Mouse (Mus musculus): ENCODE results near the gene Ptpn22. TPM values are rescaled to one million over a fixed set of nuclear protein-coding genes. Genes with fewer than 3 reads are reported as not detected.
"Not testable (repeated sequence)": the region's sequence is repeated elsewhere in the genome, so short reads cannot be mapped to it uniquely, and the experiment has no call there.

The Ptpn22 gene
- polyA plus RNA-seq, 1 experiment = 0.37 TPM

DNA sequence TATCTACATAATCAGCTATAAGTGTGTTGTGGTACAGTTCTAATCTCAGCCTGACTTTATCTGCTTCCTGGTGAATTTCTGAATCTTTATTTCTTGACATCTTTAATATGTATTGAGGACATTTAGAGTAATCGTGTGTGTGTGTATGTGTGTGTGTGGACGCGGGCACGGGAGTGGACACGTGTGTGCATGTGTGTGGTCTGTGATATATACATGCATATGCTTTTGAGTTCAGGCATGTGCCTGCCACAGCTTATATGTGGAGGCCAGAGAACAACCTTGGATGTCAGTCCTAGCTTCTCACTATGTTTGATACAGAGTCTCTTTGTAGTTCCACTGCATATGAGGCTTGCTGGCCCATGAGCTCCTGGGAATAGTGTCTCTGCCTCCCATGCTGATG is 23.1 kb upstream of the Ptpn22 start:
- TF ChIP-seq POLR2A (IDR thresholded peaks at IDR 0.05; ENCODE audit: borderline replicate concordance, extremely low read depth, insufficient read depth, insufficient read length, poor library complexity, severe bottlenecking) = no peak
- no peak for TF ChIP-seq CTCF (IDR thresholded peaks at IDR 0.05; ENCODE audit: borderline replicate concordance, extremely low read depth, insufficient read depth, insufficient read length)
- DNase-seq (ENCODE audit: low read depth) = no peak

- DNase-seq (ENCODE audit: low read depth) = no peak
- TF ChIP-seq CTCF (IDR thresholded peaks at IDR 0.05; ENCODE audit: borderline replicate concordance, extremely low read depth, insufficient read depth, insufficient read length) (no peak), POLR2A (IDR thresholded peaks at IDR 0.05; ENCODE audit: borderline replicate concordance, extremely low read depth, insufficient read depth, insufficient read length, poor library complexity, severe bottlenecking) (no peak)
Observed at GRCm38 (mm10) chr3:103839711-103840110, 19.9 kb upstream of the Ptpn22 start.

DNA sequence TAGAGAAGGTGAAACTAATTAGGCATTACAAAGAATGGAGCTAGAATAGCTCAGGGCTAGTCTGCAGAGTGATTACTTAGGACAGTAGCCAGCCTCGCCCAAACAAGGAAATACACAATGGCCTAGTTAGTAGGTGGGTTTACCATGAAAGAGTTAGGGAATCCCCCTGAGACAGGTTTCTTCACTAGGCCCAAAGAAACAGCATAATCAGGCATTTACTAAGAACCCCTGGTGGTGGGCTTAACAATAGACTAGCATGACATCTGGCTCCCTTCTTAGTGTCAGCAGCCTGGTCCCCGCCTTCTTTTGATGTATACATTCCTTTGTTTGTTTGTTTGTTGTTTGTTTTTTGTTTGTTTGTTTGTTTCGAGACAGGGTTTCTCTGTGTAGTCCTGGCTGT is 19.4 kb upstream of the Ptpn22 start:
- not testable (repeated sequence) for DNase-seq (ENCODE audit: low read depth)

GRCm38 (mm10) chr3:103840946-103841345 is 18.6 kb upstream of the Ptpn22 start:
- DNase-seq (ENCODE audit: low read depth) = not testable (repeated sequence)

DNA sequence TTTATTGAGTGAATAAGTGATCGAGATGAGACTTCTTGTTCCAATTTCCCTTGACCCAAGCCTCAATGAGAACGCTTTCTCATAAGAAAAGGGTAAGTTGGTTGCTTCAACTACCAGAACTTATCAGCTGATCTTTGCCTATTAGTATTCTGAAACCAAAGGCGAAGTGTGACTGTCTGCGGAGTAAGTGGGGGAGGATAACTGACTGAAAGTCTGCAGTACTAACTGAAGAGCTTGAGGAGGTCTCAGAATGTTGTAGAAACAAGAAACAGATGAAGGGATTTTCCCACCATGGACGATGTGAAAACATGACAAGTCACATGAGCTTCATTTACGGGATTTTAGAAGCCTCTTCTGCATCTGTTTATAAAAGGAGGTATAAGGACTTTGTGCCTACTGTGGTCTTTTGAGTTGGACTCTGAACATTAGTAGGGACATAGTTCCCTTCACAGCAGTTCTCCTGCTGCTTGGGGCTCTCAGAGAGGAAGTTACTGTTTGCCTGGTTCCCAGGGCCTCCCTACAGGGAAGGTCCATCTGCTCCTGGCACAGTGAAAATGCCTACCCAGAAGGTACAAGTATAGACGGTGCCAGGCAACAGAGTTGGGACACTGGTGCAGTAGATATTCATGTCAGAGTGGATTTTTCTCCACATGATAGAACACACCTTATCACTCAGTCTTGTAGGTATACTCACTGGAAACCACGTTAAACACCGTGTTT is 8.8 kb upstream of the Ptpn22 start:
- TF ChIP-seq CTCF (IDR thresholded peaks at IDR 0.05; ENCODE audit: borderline replicate concordance, extremely low read depth, insufficient read depth, insufficient read length) (no peak), POLR2A (IDR thresholded peaks at IDR 0.05; ENCODE audit: borderline replicate concordance, extremely low read depth, insufficient read depth, insufficient read length, poor library complexity, severe bottlenecking) (no peak)
- DNase-seq (ENCODE audit: low read depth) = no peak

DNA sequence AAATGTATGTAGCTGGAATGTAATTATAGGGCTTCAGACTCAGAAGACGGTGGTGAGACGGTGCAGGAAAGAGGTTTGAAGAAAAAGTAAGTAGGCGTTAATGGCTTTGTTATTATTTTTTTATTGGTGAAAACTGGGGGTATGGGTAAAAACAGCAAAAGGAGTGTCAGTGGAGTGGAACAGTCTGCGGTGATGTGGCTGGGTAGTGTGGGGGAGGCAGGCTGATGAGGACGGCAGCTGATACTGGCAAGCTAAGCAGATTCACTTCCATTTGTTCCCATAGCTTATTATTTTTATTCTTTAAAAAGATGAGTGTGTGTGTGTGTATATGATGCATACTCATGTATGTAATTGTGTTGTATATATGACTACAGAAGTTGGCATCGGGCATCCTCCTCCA is 8.1 kb upstream of the Ptpn22 start:
- DNase-seq (ENCODE audit: low read depth) = no peak
- TF ChIP-seq POLR2A (IDR thresholded peaks at IDR 0.05; ENCODE audit: borderline replicate concordance, extremely low read depth, insufficient read depth, insufficient read length, poor library complexity, severe bottlenecking) = no peak
- no peak for TF ChIP-seq CTCF (IDR thresholded peaks at IDR 0.05; ENCODE audit: borderline replicate concordance, extremely low read depth, insufficient read depth, insufficient read length)

DNA sequence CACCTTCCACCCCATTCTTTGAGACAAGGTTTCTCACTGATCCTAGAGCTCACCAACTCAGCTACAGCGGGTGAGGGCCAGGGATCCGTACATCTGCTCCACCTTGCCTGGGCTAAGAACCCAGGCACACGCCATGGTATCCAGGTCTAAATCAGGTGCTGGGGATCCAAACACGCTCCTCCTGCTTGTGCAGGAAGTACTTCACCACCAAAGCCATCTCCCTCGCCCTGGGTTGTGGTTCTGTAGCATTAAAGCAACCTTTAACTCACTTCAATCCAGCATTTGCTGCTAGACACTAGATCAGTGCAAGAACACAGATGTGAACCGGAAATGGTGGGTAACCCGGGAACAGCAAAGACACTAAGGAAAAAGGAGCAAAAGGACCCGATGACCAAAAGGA is 7.7 kb upstream of the Ptpn22 start:
- TF ChIP-seq POLR2A (IDR thresholded peaks at IDR 0.05; ENCODE audit: borderline replicate concordance, extremely low read depth, insufficient read depth, insufficient read length, poor library complexity, severe bottlenecking) (no peak), CTCF (IDR thresholded peaks at IDR 0.05; ENCODE audit: borderline replicate concordance, extremely low read depth, insufficient read depth, insufficient read length) (no peak)

DNA sequence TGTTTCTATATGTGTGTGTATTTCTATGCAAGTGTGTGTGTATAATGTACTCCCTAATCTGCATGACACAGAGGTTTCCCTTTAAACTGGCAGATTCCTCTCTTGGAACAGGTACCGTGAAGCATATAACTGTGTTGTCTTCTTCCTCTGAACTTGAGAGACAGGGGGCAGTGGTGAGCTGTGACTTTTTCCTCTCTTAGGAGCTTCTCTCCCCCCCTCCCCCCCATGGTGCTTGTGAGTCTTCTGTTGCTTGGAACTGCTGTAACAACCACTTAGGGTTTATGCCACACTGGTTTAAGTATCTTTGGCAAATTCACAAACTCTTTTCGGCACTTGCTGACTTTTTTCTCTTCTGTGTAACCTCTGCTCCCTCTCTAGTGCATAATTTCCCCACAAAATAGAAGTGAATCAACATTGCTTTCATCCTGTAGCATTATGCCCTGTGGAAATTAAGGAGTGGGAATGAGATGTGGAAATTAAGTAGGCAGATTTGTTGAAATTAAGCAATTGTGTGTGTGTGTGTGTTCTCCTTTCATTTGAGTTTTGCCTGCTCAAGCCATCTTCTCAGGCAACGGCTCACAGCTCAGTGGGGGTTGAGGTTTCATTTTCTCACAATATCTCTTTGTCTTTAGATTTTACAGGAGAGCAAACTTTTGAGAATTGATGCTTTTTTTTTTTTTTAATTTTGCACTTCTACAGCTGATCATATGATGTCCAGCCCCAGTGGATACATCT is 6.9 kb upstream of the Ptpn22 start:
- peak; percentile 24; the same call in 1 of the 2 replicates for TF ChIP-seq CTCF (IDR thresholded peaks at IDR 0.05; ENCODE audit: borderline replicate concordance, extremely low read depth, insufficient read depth, insufficient read length)
- no peak for TF ChIP-seq POLR2A (IDR thresholded peaks at IDR 0.05; ENCODE audit: borderline replicate concordance, extremely low read depth, insufficient read depth, insufficient read length, poor library complexity, severe bottlenecking)
- peak; percentile 47 for DNase-seq (ENCODE audit: low read depth)

More for the DNA sequence above, 7.7 kb upstream of the Ptpn22 start:
- no peak for DNase-seq (ENCODE audit: low read depth)

DNA sequence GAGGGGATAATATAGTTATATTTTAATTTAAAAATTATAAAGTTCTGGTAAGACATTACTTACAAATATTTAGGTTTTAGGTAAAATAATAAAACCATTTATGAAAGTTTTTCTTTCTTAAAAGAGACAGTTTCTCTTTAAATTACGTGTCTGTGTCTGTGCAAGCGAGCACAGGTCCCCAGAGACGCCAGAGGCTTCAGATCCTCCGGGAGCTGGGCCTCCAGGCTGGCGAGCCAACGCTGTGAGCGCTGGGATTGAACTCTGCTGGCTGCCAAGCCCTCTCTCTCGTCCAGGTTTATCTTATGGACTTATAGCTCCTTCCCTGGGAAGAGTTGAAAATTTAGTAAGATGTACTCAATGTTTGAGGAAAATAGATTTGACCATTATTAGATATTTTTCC is 5.8 kb upstream of the Ptpn22 start:
- TF ChIP-seq CTCF (IDR thresholded peaks at IDR 0.05; ENCODE audit: borderline replicate concordance, extremely low read depth, insufficient read depth, insufficient read length) = no peak
- TF ChIP-seq POLR2A (IDR thresholded peaks at IDR 0.05; ENCODE audit: borderline replicate concordance, extremely low read depth, insufficient read depth, insufficient read length, poor library complexity, severe bottlenecking) = no peak
- peak; percentile 13 for DNase-seq (ENCODE audit: low read depth)

DNA sequence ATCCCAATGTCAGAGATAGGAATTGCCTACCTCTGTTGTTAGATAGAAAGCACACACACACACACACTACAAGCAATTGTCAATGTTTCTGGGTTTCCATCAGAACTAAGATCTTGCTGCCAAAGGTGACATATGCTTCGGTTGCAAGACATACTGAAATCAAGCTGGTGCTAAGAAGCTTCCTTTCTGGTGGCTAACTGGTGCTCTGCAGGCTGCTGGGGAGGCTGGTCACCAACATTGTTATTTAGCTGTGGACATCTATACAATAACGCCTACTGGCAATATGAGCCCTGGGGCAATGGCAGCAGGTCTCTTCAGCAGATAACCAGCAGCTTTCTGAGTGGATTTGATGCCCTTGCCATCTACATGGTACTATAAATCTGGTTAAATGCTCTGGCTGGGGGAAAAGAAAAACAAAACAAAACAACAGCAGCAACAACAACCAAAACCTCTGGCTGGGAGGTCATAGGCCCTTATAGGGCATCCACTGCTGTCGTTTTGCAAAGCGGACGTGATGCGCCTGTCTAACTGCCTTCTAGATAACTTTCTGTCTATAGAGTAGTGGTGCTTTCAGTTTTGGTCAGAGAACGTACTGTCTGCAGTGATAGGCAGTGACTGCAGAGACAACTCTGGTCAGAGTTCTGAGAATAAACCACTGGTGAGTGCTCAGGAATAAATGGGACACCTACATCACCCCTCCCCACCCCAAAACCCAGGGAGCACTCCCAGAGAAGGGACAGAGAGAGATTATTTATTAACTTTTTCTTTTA is 2.4 kb upstream of the Ptpn22 start:
- TF ChIP-seq POLR2A (IDR thresholded peaks at IDR 0.05; ENCODE audit: borderline replicate concordance, extremely low read depth, insufficient read depth, insufficient read length, poor library complexity, severe bottlenecking) (no peak), CTCF (IDR thresholded peaks at IDR 0.05; ENCODE audit: borderline replicate concordance, extremely low read depth, insufficient read depth, insufficient read length) (no peak)
- peak; percentile 8 for DNase-seq (ENCODE audit: low read depth)

- TF ChIP-seq POLR2A (IDR thresholded peaks at IDR 0.05; ENCODE audit: borderline replicate concordance, extremely low read depth, insufficient read depth, insufficient read length, poor library complexity, severe bottlenecking) (no peak), CTCF (IDR thresholded peaks at IDR 0.05; ENCODE audit: borderline replicate concordance, extremely low read depth, insufficient read depth, insufficient read length) (no peak)
Observed at GRCm38 (mm10) chr3:103857977-103858563, 1.5 kb upstream of the Ptpn22 start.

More at GRCm38 (mm10) chr3:103857977-103858563, 1.5 kb upstream of the Ptpn22 start:
- no peak for DNase-seq (ENCODE audit: low read depth)
